ENCODE assay signal across 26 mouse cellular contexts in genomic region chr2:10034976-10035375, GRCm38 (mm10). TPM values are rescaled to one million over a fixed set of nuclear protein-coding genes. Genes with fewer than 3 reads are reported as not detected.
DNase-seq lines count a peak whose midpoint lies in the region; ATAC-seq lines count a peak whose summit lies in the region.
"Had no signal": no experiment of that assay in that cellular context is flagged by ENCODE, and none has a peak within 500 bp of the region (broad histone marks: within the 10 kb centered on the region; RNA-seq: fewer than 3 reads in every experiment).

No protein-coding gene starts in this region.

- H3K9ac ChIP-seq in hindbrain, embryonic 16.5 days (ENCODE audit: low read depth, low read length) = no peak overlapping the region
- no peak overlapping the region for H3K9ac ChIP-seq in hindbrain, embryonic 14.5 days
- H3K9ac ChIP-seq: embryonic facial prominence, embryonic 13.5 days; forebrain, embryonic 12.5 days; forebrain, embryonic 15.5 days; hindbrain, embryonic 13.5 days; intestine, embryonic 15.5 days had no signal

- peak; percentile 44 to 59 for DNase-seq in cerebellum, postnatal 10 days
- no peak for DNase-seq in cerebellum, postnatal 4 days (ENCODE audit: low spot score in 2 of 2)
- no peak for DNase-seq in hindbrain, embryonic 14.5 days (ENCODE audit: low spot score)
- DNase-seq in brain, adult 2 months (ENCODE audit: low read depth, low spot score) = peak; percentile 27
- no peak for DNase-seq in natural killer cell, adult 2 months (ENCODE audit: low spot score in 2 of 2)
- DNase-seq: adrenal gland, postnatal 10 days; adrenal gland, postnatal 36 days; B cell, adult 2 months; cerebellum, adult 11-12 months; cerebellum, adult 8-10 months; embryo, embryonic 11 days; gastrocnemius, postnatal 25 days; kidney, adult 11 months; kidney, adult 8-10 months had no signal

- H3K4me2 ChIP-seq in hindbrain, embryonic 16.5 days (ENCODE audit: low read length) = no peak overlapping the region
- no peak overlapping the region for H3K4me2 ChIP-seq in hindbrain, embryonic 14.5 days (replicated peaks)
- H3K4me2 ChIP-seq: embryonic facial prominence, embryonic 13.5 days; forebrain, embryonic 12.5 days; forebrain, embryonic 15.5 days; heart, embryonic 11.5 days; hindbrain, embryonic 13.5 days; intestine, embryonic 15.5 days had no signal

- H3K27me3 ChIP-seq in hindbrain, embryonic 16.5 days (replicated peaks; ENCODE audit: control insufficient read depth, insufficient read depth, low read length) = no peaks in the 10 kb centered on the region
- no peaks in the 10 kb centered on the region for H3K27me3 ChIP-seq in hindbrain, embryonic 14.5 days (ENCODE audit: control insufficient read depth, insufficient read depth, low read length)
- H3K27me3 ChIP-seq: CH12.LX; embryonic facial prominence, embryonic 13.5 days; forebrain, embryonic 12.5 days; forebrain, embryonic 15.5 days; hindbrain, embryonic 13.5 days; intestine, embryonic 15.5 days; Patski had no signal

- no peaks in the 10 kb centered on the region for H3K9me3 ChIP-seq in hindbrain, embryonic 16.5 days (ENCODE audit: control insufficient read depth, low read length)
- no peaks in the 10 kb centered on the region for H3K9me3 ChIP-seq in hindbrain, embryonic 14.5 days (ENCODE audit: control insufficient read depth, low read length)
- H3K9me3 ChIP-seq: embryonic facial prominence, embryonic 10.5 days; embryonic facial prominence, embryonic 13.5 days; forebrain, embryonic 12.5 days; forebrain, embryonic 15.5 days; G1E; hindbrain, embryonic 13.5 days; intestine, embryonic 15.5 days had no signal

- peak; percentile 78 for ATAC-seq in hindbrain, embryonic 16.5 days
- ATAC-seq in hindbrain, embryonic 14.5 days (ENCODE audit: low FRiP score) = no peak
- ATAC-seq: forebrain, embryonic 15.5 days; intestine, embryonic 15.5 days; Patski had no signal

- H3K36me3 ChIP-seq in hindbrain, embryonic 16.5 days (ENCODE audit: control insufficient read depth, insufficient read depth, low read length) = 0 out of 2 replicates have a peak, but pooled peaks cover 4% of the 10 kb centered on the region
- H3K36me3 ChIP-seq in hindbrain, embryonic 14.5 days (replicated peaks; ENCODE audit: control insufficient read depth, insufficient read depth) = peaks cover 8% of the 10 kb centered on the region; the same call in 1 of the 2 replicates

- no peaks in the 10 kb centered on the region for H3K4me1 ChIP-seq in hindbrain, embryonic 16.5 days (ENCODE audit: control insufficient read depth, insufficient read depth, low read depth, low read length)
- H3K4me1 ChIP-seq in hindbrain, embryonic 14.5 days (replicated peaks; ENCODE audit: control insufficient read depth, insufficient read depth, low read length) = no peaks in the 10 kb centered on the region
- H3K4me1 ChIP-seq: embryonic facial prominence, embryonic 13.5 days; forebrain, embryonic 12.5 days; forebrain, embryonic 15.5 days; hindbrain, embryonic 13.5 days; intestine, embryonic 15.5 days had no signal

- H3K27ac ChIP-seq in hindbrain, embryonic 16.5 days (ENCODE audit: low read depth, low read length) = no peak overlapping the region
- no peak overlapping the region for H3K27ac ChIP-seq in hindbrain, embryonic 14.5 days
- H3K27ac ChIP-seq: embryonic facial prominence, embryonic 10.5 days; embryonic facial prominence, embryonic 13.5 days; forebrain, embryonic 12.5 days; forebrain, embryonic 15.5 days; hindbrain, embryonic 13.5 days; intestine, embryonic 15.5 days had no signal

- H3K4me3 ChIP-seq in hindbrain, embryonic 16.5 days (ENCODE audit: low read length) = no peak overlapping the region
- H3K4me3 ChIP-seq in hindbrain, embryonic 14.5 days (replicated peaks; ENCODE audit: low read length) = no peak overlapping the region
- H3K4me3 ChIP-seq: embryonic facial prominence, embryonic 10.5 days; embryonic facial prominence, embryonic 13.5 days; erythroblast, embryonic 14.5 days; forebrain, embryonic 12.5 days; forebrain, embryonic 15.5 days; hindbrain, embryonic 13.5 days; intestine, embryonic 15.5 days had no signal

- WGBS in hindbrain, embryonic 16.5 days = 73% methylated on average over 3 of the region's 3 CpGs
- WGBS in hindbrain, embryonic 14.5 days = 84% methylated on average over 3 of the region's 3 CpGs

RNA-seq across cellular contexts. Expression of gene Taf3, which starts 13.4 kb away (rescaled TPM):
- 11.4 and 12.4 TPM in 2 replicates for polyA plus RNA-seq in hindbrain, embryonic 16.5 days (2015; fragmentation: Nextera tagmentation; extraction: Ambion mirVana)
- 12.6 and 13.1 TPM in 2 replicates for polyA plus RNA-seq in hindbrain, embryonic 14.5 days (2014; fragmentation: Nextera tagmentation; extraction: Ambion mirVana)

RNA-seq across cellular contexts. Expression of gene Atp5c1, which starts 45.3 kb away (rescaled TPM):
- polyA plus RNA-seq in hindbrain, embryonic 16.5 days (2015; fragmentation: Nextera tagmentation; extraction: Ambion mirVana) = 594 and 656 TPM in 2 replicates
- 649 and 654 TPM in 2 replicates for polyA plus RNA-seq in hindbrain, embryonic 14.5 days (2014; fragmentation: Nextera tagmentation; extraction: Ambion mirVana)

RNA-seq across cellular contexts. Expression of gene Kin, which starts 45.4 kb away (rescaled TPM):
- polyA plus RNA-seq in hindbrain, embryonic 16.5 days (2015; fragmentation: Nextera tagmentation; extraction: Ambion mirVana) = 24.1 and 26.1 TPM in 2 replicates
- 26.5 and 29.1 TPM in 2 replicates for polyA plus RNA-seq in hindbrain, embryonic 14.5 days (2014; fragmentation: Nextera tagmentation; extraction: Ambion mirVana)

Comparison
In these comparisons a context has a peak if more than half of its experiments do, and no peak if none do; other contexts are left out.
1. DNase-seq: peak in cerebellum, postnatal 10 days (2 of 2) and brain, adult 2 months (single experiment); none in cerebellum, postnatal 4 days (0 of 2), hindbrain, embryonic 14.5 days (single experiment) and natural killer cell, adult 2 months (0 of 2).